Mouse (Mus musculus) heart, embryonic 14.5 days (tissue): Measurements from ENCODE around the gene Ubr3. TPM values are rescaled to one million over a fixed set of nuclear protein-coding genes. Genes with fewer than 3 reads are reported as not detected.
A peak's percentile ranks its signal among the peaks of the same experiment; 100 is the strongest.

Source experiments
- ATAC-seq: fragments of 200-750 bp; cut with Nextera tagmentation; 2 replicates; pipeline ENCODE4 v1.8.0; 2017; ENCODE audit warnings: low read depth, moderate TSS enrichment; ENCODE audit not compliant: insufficient number of reproducible peaks, insufficient read depth, low FRiP score
- H3K27ac ChIP-seq, 2 experiments: fragments of 200-500 bp in 1 of 2; fragments of 300-500 bp in 1 of 2; sonication (generic) in 1 of 2; replicated peaks in 1 of 2; 2 replicates each; pipeline ENCODE4 v1.5.1; 2012 to 2014; ENCODE audit warnings: low read depth in 2 of 2, low read length in 2 of 2, control low read depth in 1 of 2, mild to moderate bottlenecking in 1 of 2, mixed read lengths in 1 of 2; ENCODE audit not compliant: control insufficient read depth in 1 of 2, insufficient read depth in 1 of 2
- H3K27me3 ChIP-seq: fragments of 300-500 bp; sonication (generic); 2 replicates; pipeline ENCODE4 v1.6.1; 2014; ENCODE audit warnings: mild to moderate bottlenecking, low read length, control low read depth; ENCODE audit not compliant: control insufficient read depth, insufficient read depth
- H3K36me3 ChIP-seq: fragments of 300-500 bp; sonication (generic); 2 replicates; pipeline ENCODE4 v1.6.1; 2014; ENCODE audit warnings: mild to moderate bottlenecking, control low read depth, low read length, mixed read lengths; ENCODE audit not compliant: control insufficient read depth, insufficient read depth
- H3K4me1 ChIP-seq, 2 experiments: fragments of 200-500 bp in 1 of 2; fragments of 300-500 bp in 1 of 2; sonication (generic) in 1 of 2; 2 replicates each; pipeline ENCODE4 v1.6.1; 2012 to 2014; ENCODE audit warnings: low read length in 2 of 2, control low read depth in 1 of 2, mixed read lengths in 1 of 2; ENCODE audit not compliant: control insufficient read depth in 2 of 2, insufficient read depth in 2 of 2
- H3K4me2 ChIP-seq: fragments of 300-500 bp; sonication (generic); 2 replicates; pipeline ENCODE4 v1.6.1; 2014; ENCODE audit warnings: mild to moderate bottlenecking, low read length
- H3K4me3 ChIP-seq, 2 experiments: fragments of 200-500 bp in 1 of 2; fragments of 300-500 bp in 1 of 2; sonication (generic) in 1 of 2; 2 replicates each; pipeline ENCODE4 v1.5.1; 2012 to 2014; ENCODE audit warnings: low read length in 2 of 2, mild to moderate bottlenecking in 2 of 2, control low read depth in 1 of 2, low read depth in 1 of 2, moderate library complexity in 1 of 2; ENCODE audit not compliant: control insufficient read depth in 1 of 2, insufficient read depth in 1 of 2
- H3K9ac ChIP-seq: fragments of 300-500 bp; sonication (generic); 2 replicates; pipeline ENCODE4 v1.6.1; 2014; ENCODE audit warnings: mild to moderate bottlenecking, low read length
- H3K9me3 ChIP-seq: fragments of 300-500 bp; sonication (generic); 2 replicates; pipeline ENCODE4 v1.6.1; 2016; ENCODE audit warnings: low read length, control low read depth; ENCODE audit not compliant: control insufficient read depth
- WGBS: fragments of 180-500 bp; shearing (Covaris S2); extraction: QIAGEN DNeasy Blood & Tissue Kit; methylation state at CpG from one replicate; pipeline ENCODE4 v1.1.7; 2014; 5-methylcytosine and 5-hydroxymethylcytosine counted together
- polyA plus RNA-seq: library from polyadenylated mRNA; unstranded; fragments of >200 nt; fragmentation: Nextera tagmentation; extraction: Ambion mirVana; gene quantifications from 2 replicates; pipeline ENCODE4 v1.2.1, GENCODE M21; 2014

Ubr3 gene
- polyA plus RNA-seq, 1 experiment from 2014 or later = 19.9 TPM

DNA sequence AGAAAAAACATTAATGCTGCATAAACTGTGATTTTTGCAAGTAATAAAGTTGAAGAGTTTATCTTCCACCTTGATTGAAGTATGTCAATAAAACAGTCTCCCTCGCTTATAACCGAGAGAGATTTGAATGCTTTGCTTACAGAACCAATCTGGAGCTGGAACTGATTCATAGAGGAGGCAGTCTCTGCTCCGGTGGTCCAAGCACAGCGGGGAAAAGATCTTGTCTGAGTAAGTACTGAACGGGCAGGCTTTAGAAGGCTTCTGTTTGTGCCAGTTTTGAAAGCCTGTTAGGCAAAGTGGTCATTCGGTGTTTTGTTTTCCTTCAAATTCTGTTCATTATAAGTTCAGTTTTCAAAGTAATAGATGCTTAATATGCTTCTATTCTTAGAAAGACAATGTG lies 103.3 kb downstream of the Ubr3 start:
- H3K9ac ChIP-seq = no peak overlapping the region
- H3K4me1 ChIP-seq = no peaks in the 10 kb centered on the region
- 93% methylated on average over 6 of the region's 6 CpGs for WGBS
- ATAC-seq = no peak
- H3K36me3 ChIP-seq = peaks cover 49% of the 10 kb centered on the region
- no peaks in the 10 kb centered on the region for H3K27me3 ChIP-seq
- H3K9me3 ChIP-seq = no peaks in the 10 kb centered on the region
- H3K4me3 ChIP-seq = no peak overlapping the region
- no peak overlapping the region for H3K27ac ChIP-seq
- no peak overlapping the region for H3K4me2 ChIP-seq

DNA sequence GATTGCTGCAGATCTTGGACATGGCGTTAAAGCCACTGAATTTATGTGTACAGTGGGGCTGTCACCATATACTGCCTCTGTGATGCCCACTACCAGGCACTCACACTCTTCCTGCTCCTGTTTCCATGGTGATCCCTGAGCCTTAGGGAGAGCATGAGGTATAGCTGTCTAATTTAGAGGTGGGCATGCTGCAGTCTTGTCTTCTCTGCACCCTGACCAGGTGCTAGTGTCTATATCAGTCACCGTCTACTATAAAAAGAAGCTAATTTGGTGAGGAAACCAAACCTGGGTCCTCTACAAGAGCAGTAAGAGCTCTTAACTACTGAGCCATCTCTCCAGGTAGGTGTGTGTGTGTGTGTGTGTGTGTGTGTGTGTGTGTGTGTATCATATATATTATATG lies 109.4 kb downstream of the Ubr3 start:
- Histone ChIP-seq H3K4me1 (no peaks in the 10 kb centered on the region), H3K4me3 (no peak overlapping the region), H3K9ac (no peak overlapping the region), H3K9me3 (no peaks in the 10 kb centered on the region), H3K27me3 (no peaks in the 10 kb centered on the region), H3K27ac (no peak overlapping the region), H3K4me2 (no peak overlapping the region), H3K36me3 (peaks cover 41% of the 10 kb centered on the region)
- 89% methylated on average over 2 of the region's 2 CpGs for WGBS
- ATAC-seq = no peak

DNA sequence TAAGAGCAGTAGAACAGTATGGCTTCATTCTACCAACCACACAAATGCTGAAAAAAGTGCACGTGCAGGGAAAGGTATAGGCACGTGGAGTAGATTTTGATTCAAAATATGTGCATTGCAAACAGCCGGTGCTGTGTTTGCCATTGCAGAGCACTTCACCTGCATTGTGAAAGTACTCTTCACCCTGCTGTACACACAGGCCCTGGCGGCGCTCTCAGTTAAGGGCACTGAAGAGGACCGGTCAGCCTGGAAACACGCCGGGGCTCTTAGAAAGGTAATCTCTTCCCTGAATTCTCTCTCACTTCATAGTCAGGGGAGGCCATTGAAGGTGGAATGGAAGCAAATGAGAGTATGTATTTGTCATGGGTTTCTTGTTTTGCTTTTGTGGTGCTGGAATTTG lies 115.9 kb downstream of the Ubr3 start:
- Histone ChIP-seq H3K27ac (no peak overlapping the region), H3K9ac (no peak overlapping the region), H3K4me2 (no peak overlapping the region), H3K9me3 (no peaks in the 10 kb centered on the region), H3K36me3 (peaks cover 53% of the 10 kb centered on the region), H3K4me3 (no peak overlapping the region), H3K27me3 (no peaks in the 10 kb centered on the region), H3K4me1 (peaks cover 0 to 8% of the 10 kb centered on the region in 2 experiments; a peak in 2 of 4 replicates)
- 90% methylated on average over 8 of the region's 8 CpGs for WGBS
- ATAC-seq = no peak

DNA sequence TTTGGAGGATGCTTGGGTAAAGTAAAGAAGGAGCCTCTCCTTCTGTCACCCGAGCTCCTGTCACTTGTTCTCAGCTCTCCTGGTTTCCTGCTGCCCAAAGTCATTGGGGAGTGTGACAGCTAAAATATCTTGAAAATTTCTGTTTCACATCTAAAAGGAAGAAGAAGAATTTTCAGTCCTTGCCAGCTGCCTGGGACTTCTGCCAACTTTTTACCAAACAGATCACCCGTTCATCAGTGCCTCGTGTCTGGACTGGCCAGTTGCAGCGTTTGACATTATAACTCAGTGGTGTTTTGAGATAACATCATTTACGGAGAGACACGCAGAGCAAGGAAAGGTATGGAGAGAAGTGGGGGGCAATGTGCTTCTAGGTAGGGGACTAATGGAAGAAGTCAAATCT lies 121.2 kb downstream of the Ubr3 start:
- Histone ChIP-seq H3K4me2 (peak overlapping the region; percentile 34; the same call in 1 of the 2 replicates), H3K36me3 (peaks cover 80% of the 10 kb centered on the region)

DNA sequence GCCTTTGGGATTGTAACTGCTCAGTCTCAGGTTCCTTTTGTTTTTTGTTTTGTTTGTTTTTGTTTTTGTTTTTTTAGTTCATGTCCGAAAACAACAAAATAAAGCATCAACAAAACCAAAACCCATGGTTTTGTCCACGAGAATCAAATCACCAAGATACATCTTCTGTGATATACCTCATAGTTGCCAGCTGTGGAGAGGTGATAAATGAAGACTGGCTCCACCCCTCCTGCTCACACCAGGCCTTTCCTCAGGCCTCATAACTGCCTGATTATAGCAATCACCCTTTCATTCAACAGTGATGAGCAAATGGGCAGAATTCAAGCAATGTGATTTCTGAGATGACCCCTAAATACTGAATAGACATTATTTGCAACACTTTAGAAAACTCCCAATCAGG lies 127.4 kb downstream of the Ubr3 start:
- H3K4me1 ChIP-seq = no peaks in the 10 kb centered on the region
- 83% methylated on average over 2 of the region's 2 CpGs for whole genome bisulfite sequencing
- H3K9me3 ChIP-seq = 0 out of 2 replicates have a peak, but pooled peaks cover 11% of the 10 kb centered on the region
- no peak overlapping the region for H3K9ac ChIP-seq
- H3K4me3 ChIP-seq = no peak overlapping the region
- H3K36me3 ChIP-seq = peaks cover 44% of the 10 kb centered on the region
- H3K4me2 ChIP-seq = no peak overlapping the region
- H3K27me3 ChIP-seq = no peaks in the 10 kb centered on the region
- no peak for ATAC-seq
- no peak overlapping the region for H3K27ac ChIP-seq

More for the DNA sequence above, 121.2 kb downstream of the Ubr3 start:
- no peak for ATAC-seq
- Histone ChIP-seq H3K4me1 (peaks cover 5 to 14% of the 10 kb centered on the region in 2 experiments), H3K4me3 (no peak overlapping the region), H3K9ac (no peak overlapping the region), H3K9me3 (no peaks in the 10 kb centered on the region), H3K27ac (peak overlapping the region in 1 of 2 experiments; percentile 50; a peak in 2 of 4 replicates), H3K27me3 (no peaks in the 10 kb centered on the region)
- 15% methylated on average over 6 of the region's 6 CpGs for WGBS

DNA sequence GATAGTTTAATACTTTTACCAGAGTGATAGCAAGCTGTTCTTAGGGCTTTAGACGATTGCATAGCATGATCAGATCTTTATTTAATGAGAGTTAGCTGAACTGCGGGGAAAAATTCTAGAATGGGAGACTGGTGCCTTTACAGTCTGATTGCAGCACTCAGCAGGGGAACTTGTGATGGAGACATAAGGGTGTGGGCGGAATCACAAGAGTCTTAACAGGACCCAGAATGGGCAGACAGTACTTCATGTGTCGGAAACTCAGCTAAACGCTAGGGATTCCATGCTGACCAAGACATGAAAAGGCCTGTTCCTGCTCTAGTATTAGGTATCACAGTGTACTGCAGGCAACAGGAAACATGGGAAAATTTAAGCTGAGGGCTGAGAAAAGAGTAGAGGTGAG lies 128.7 kb downstream of the Ubr3 start:
- Histone ChIP-seq H3K4me3 (no peak overlapping the region), H3K9ac (no peak overlapping the region), H3K4me1 (no peaks in the 10 kb centered on the region), H3K9me3 (peaks cover 16% of the 10 kb centered on the region; the same call in 1 of the 2 replicates), H3K27me3 (no peaks in the 10 kb centered on the region), H3K27ac (no peak overlapping the region), H3K4me2 (no peak overlapping the region), H3K36me3 (peaks cover 36% of the 10 kb centered on the region)
- 90% methylated on average over 5 of the region's 5 CpGs for WGBS
- ATAC-seq = no peak

DNA sequence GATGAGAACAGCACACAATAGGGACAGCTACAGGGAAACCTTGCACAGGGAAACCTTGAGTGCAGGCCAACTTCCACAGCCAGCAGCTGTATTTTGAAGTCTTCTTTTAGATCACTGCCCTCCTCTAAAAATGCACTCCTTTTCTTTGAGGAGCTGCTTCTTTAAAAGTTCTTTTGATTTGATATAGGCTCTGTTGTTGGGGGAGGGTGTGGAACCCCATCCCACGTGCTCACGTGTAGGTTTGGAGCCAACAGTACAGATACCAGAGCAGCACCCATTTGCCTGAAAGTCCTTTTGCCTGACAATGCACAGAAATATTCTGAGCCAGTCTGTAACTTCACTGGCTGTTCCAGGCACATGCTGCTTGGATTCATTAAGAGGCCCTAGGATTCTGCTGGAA lies 134.4 kb downstream of the Ubr3 start:
- no peaks in the 10 kb centered on the region for H3K27me3 ChIP-seq
- no peak overlapping the region for H3K9ac ChIP-seq
- no peaks in the 10 kb centered on the region for H3K36me3 ChIP-seq
- H3K4me2 ChIP-seq = no peak overlapping the region
- peaks cover 16% of the 10 kb centered on the region; the same call in 1 of the 2 replicates for H3K9me3 ChIP-seq
- no peaks in the 10 kb centered on the region for H3K4me1 ChIP-seq
- WGBS = 79% methylated on average over 2 of the region's 2 CpGs
- no peak for ATAC-seq
- no peak overlapping the region for H3K4me3 ChIP-seq
- no peak overlapping the region for H3K27ac ChIP-seq

DNA sequence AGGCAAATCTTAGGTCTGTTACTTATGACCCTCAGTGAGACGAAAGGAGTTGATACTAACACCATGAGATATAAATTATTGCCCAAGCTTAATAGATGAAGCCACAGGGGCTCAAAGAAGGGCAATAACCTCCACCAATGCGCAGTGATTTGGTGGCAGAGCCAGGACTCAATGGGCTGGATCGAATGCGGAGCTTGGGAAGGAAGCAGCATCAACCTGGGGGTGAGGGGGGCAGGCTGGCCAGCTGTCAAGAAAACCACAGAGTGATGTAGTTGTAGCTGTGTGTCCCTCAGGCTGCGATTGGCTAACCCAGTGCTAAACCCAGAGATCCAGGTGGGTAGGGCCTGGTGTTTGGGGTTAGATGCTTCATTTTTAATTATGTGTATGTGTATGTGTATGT lies 137.8 kb downstream of the Ubr3 start:
- H3K4me1 ChIP-seq = no peaks in the 10 kb centered on the region
- no peak overlapping the region for H3K27ac ChIP-seq
- H3K36me3 ChIP-seq = no peaks in the 10 kb centered on the region
- H3K4me3 ChIP-seq = no peak overlapping the region
- peaks cover under 1% of the 10 kb centered on the region; the same call in 1 of the 2 replicates for H3K9me3 ChIP-seq
- H3K4me2 ChIP-seq = no peak overlapping the region
- 77% methylated on average over 5 of the region's 5 CpGs for WGBS
- no peaks in the 10 kb centered on the region for H3K27me3 ChIP-seq
- H3K9ac ChIP-seq = no peak overlapping the region
- no peak for ATAC-seq
